Mouse (Mus musculus) testis, adult 2 months (tissue): ENCODE results near the gene Gm5788.
"Not testable (repeated sequence)": the region's sequence is repeated elsewhere in the genome, so short reads cannot be mapped to it uniquely, and the experiment has no call there.

Experiments
- CTCF ChIP-seq: fragments of 200-500 bp; IDR thresholded peaks from 2 replicates; pipeline ENCODE4 v1.5.1; 2012; ENCODE audit warnings: low read depth, mild to moderate bottlenecking, inconsistent platforms, low read length, moderate library complexity; ENCODE audit not compliant: control insufficient read depth, insufficient read depth, insufficient replicate concordance
- POLR2A ChIP-seq: fragments of 200-500 bp; IDR thresholded peaks from 2 replicates; pipeline ENCODE4 v1.6.1; 2012; ENCODE audit warnings: low read depth, mild to moderate bottlenecking, inconsistent platforms, low read length, moderate library complexity; ENCODE audit not compliant: control insufficient read depth

GRCm38 (mm10) chr12:87488683-87489082 lies 5.8 kb upstream of the Gm5788 start:
- not testable (repeated sequence) for TF ChIP-seq CTCF, POLR2A
